ENCODE assay signal across 16 mouse cellular contexts in genomic region chr8:11282696-11283095, GRCm38 (mm10). TPM values are rescaled to one million over a fixed set of nuclear protein-coding genes. Genes with fewer than 3 reads are reported as not detected.
DNase-seq lines count a peak whose midpoint lies in the region; ATAC-seq and TF ChIP-seq lines count a peak whose summit lies in the region.
"Had no signal": no experiment of that assay in that cellular context is flagged by ENCODE, and none has a peak within 500 bp of the region (broad histone marks: within the 10 kb centered on the region; RNA-seq: fewer than 3 reads in every experiment).

No protein-coding gene starts in this region.

- no peak overlapping the region for H3K9ac ChIP-seq in heart, adult 2 months (ENCODE audit: low read depth, low read length)
- H3K9ac ChIP-seq in kidney, embryonic 16.5 days (replicated peaks; ENCODE audit: low read length): no peak overlapping the region
- H3K9ac ChIP-seq in midbrain, embryonic 11.5 days (ENCODE audit: low read length): no peak overlapping the region
- H3K9ac ChIP-seq in midbrain, embryonic 15.5 days: no peak overlapping the region
- H3K9ac ChIP-seq: embryonic facial prominence, embryonic 12.5 days; forebrain, embryonic 15.5 days; hindbrain, embryonic 14.5 days had no signal

- peaks cover 6% of the 10 kb centered on the region for H3K79me2 ChIP-seq in heart, adult 2 months (replicated peaks; ENCODE audit: control insufficient read depth, insufficient read depth, low read length)

- 0 out of 2 replicates have a peak overlapping the region, but pooled peaks have one; percentile 8 for H3K4me2 ChIP-seq in kidney, embryonic 16.5 days (replicated peaks; ENCODE audit: low read depth, low read length)
- no peak overlapping the region for H3K4me2 ChIP-seq in midbrain, embryonic 11.5 days
- H3K4me2 ChIP-seq in midbrain, embryonic 15.5 days: no peak overlapping the region
- H3K4me2 ChIP-seq: embryonic facial prominence, embryonic 12.5 days; forebrain, embryonic 15.5 days; hindbrain, embryonic 14.5 days had no signal

- ATAC-seq in kidney, embryonic 16.5 days (ENCODE audit: low FRiP score, low TSS enrichment): 0 out of 2 replicates have a peak, but pooled peaks have one; percentile 7
- ATAC-seq in midbrain, embryonic 11.5 days (ENCODE audit: low FRiP score): 0 out of 2 replicates have a peak, but pooled peaks have one; percentile 30
- ATAC-seq in midbrain, embryonic 15.5 days (replicated peaks): no peak
- ATAC-seq: forebrain, embryonic 15.5 days had no signal

- peaks cover 27% of the 10 kb centered on the region for H3K36me3 ChIP-seq in heart, adult 2 months (ENCODE audit: control insufficient read depth, insufficient read depth, low read length)
- no peaks in the 10 kb centered on the region for H3K36me3 ChIP-seq in kidney, adult 2 months (ENCODE audit: control insufficient read depth, insufficient read depth, low read length)
- H3K36me3 ChIP-seq in kidney, embryonic 16.5 days (ENCODE audit: insufficient read depth, low read length): no peaks in the 10 kb centered on the region
- H3K36me3 ChIP-seq in midbrain, embryonic 11.5 days (ENCODE audit: control insufficient read depth, insufficient read depth, low read length): no peaks in the 10 kb centered on the region
- no peaks in the 10 kb centered on the region for H3K36me3 ChIP-seq in midbrain, embryonic 15.5 days (replicated peaks)
- H3K36me3 ChIP-seq: embryonic facial prominence, embryonic 12.5 days; forebrain, embryonic 15.5 days had no signal

- peak overlapping the region; percentile 68; the same call in 1 of the 2 replicates for H3K27ac ChIP-seq in heart, adult 2 months
- no peak overlapping the region for H3K27ac ChIP-seq in kidney, adult 2 months (ENCODE audit: insufficient read depth, low read depth, low read length)
- peak overlapping the region; percentile 78 for H3K27ac ChIP-seq in kidney, embryonic 16.5 days (ENCODE audit: low read length)
- no peak overlapping the region for H3K27ac ChIP-seq in midbrain, embryonic 11.5 days (ENCODE audit: low read depth, low read length)
- H3K27ac ChIP-seq in midbrain, embryonic 15.5 days: no peak overlapping the region
- H3K27ac ChIP-seq: embryonic facial prominence, embryonic 12.5 days; forebrain, embryonic 15.5 days; hindbrain, embryonic 14.5 days had no signal

- DNase-seq in heart, adult 2 months: no peak
- DNase-seq in heart, postnatal 25 days (ENCODE audit: low spot score): no peak
- DNase-seq in kidney, adult 2 months: peak; percentile 59
- no peak for DNase-seq in kidney, postnatal 25 days
- DNase-seq in kidney, adult 8-10 months: no peak
- DNase-seq in midbrain, embryonic 11.5 days (ENCODE audit: low spot score, missing footprints): no peak
- DNase-seq: adrenal gland, postnatal 10 days; cerebellum, adult 11-12 months; cerebellum, adult 9-10 months; cerebellum, postnatal 25 days had no signal

- H3K4me1 ChIP-seq in heart, adult 2 months (ENCODE audit: control insufficient read depth, insufficient read depth, low read length): peaks cover 56% of the 10 kb centered on the region
- H3K4me1 ChIP-seq in kidney, adult 2 months (ENCODE audit: control insufficient read depth, insufficient read depth, low read length): peaks cover 58% of the 10 kb centered on the region
- peaks cover 86% of the 10 kb centered on the region for H3K4me1 ChIP-seq in kidney, embryonic 16.5 days (ENCODE audit: insufficient read depth, low read length)
- H3K4me1 ChIP-seq in midbrain, embryonic 11.5 days (ENCODE audit: control insufficient read depth, insufficient read depth, low read length): peaks cover 3% of the 10 kb centered on the region
- no peaks in the 10 kb centered on the region for H3K4me1 ChIP-seq in midbrain, embryonic 15.5 days

- no peak for TF ChIP-seq CTCF in heart, adult 2 months (IDR thresholded peaks at IDR 0.05)
- TF ChIP-seq CTCF in kidney, adult 2 months (conservative IDR thresholded peaks at IDR 0.05; ENCODE audit: insufficient read depth, insufficient read length, low read depth, low read length): no peak

- H3K4me3 ChIP-seq in heart, adult 2 months: no peak overlapping the region
- H3K4me3 ChIP-seq in kidney, adult 2 months (ENCODE audit: insufficient read depth, low read depth, low read length): no peak overlapping the region
- H3K4me3 ChIP-seq in kidney, embryonic 16.5 days (ENCODE audit: low read length): no peak overlapping the region
- no peak overlapping the region for H3K4me3 ChIP-seq in midbrain, embryonic 11.5 days (ENCODE audit: low read depth, low read length)
- no peak overlapping the region for H3K4me3 ChIP-seq in midbrain, embryonic 15.5 days
- H3K4me3 ChIP-seq: embryonic facial prominence, embryonic 12.5 days; forebrain, embryonic 15.5 days had no signal

- no peaks in the 10 kb centered on the region for H3K27me3 ChIP-seq in heart, adult 2 months (ENCODE audit: control insufficient read depth, insufficient read depth, low read length)
- no peaks in the 10 kb centered on the region for H3K27me3 ChIP-seq in kidney, adult 2 months (replicated peaks; ENCODE audit: control insufficient read depth, insufficient read depth, low read length)
- H3K27me3 ChIP-seq in kidney, embryonic 16.5 days (ENCODE audit: insufficient read depth, low read length): no peaks in the 10 kb centered on the region
- H3K27me3 ChIP-seq in midbrain, embryonic 11.5 days (ENCODE audit: control insufficient read depth, insufficient read depth, low read length): no peaks in the 10 kb centered on the region
- H3K27me3 ChIP-seq in midbrain, embryonic 15.5 days (replicated peaks): no peaks in the 10 kb centered on the region
- H3K27me3 ChIP-seq: embryonic facial prominence, embryonic 12.5 days; forebrain, embryonic 15.5 days had no signal

- no peak for TF ChIP-seq POLR2A in heart, adult 2 months (IDR thresholded peaks at IDR 0.05; ENCODE audit: insufficient read depth, low read depth, low read length)
- no peak for TF ChIP-seq POLR2A in kidney, adult 2 months (IDR thresholded peaks at IDR 0.05; ENCODE audit: low read depth, low read length)

- no peaks in the 10 kb centered on the region for H3K9me3 ChIP-seq in kidney, embryonic 16.5 days (ENCODE audit: low read length)
- H3K9me3 ChIP-seq in midbrain, embryonic 11.5 days (ENCODE audit: control insufficient read depth, low read length): no peaks in the 10 kb centered on the region
- H3K9me3 ChIP-seq in midbrain, embryonic 15.5 days: no peaks in the 10 kb centered on the region
- H3K9me3 ChIP-seq: embryonic facial prominence, embryonic 12.5 days; forebrain, embryonic 15.5 days had no signal

- 77% methylated on average over 7 of the region's 7 CpGs for WGBS in heart, adult 2 months
- WGBS in kidney, adult 2 months: 50% methylated on average over 7 of the region's 7 CpGs
- WGBS in kidney, embryonic 16.5 days: 69% methylated on average over 7 of the region's 7 CpGs
- 78% methylated on average over 7 of the region's 7 CpGs for WGBS in midbrain, embryonic 11.5 days
- WGBS in midbrain, embryonic 15.5 days: 64% methylated on average over 7 of the region's 7 CpGs

- TF ChIP-seq EP300 in heart, adult 2 months (IDR thresholded peaks at IDR 0.05; ENCODE audit: insufficient read depth, low read depth, low read length): no peak

- intact Hi-C loops in heart, adult 2 months (cut with DNase I): no loop called here
- intact Hi-C loops in heart, postnatal 25 days (cut with DNase I): no loop called here

RNA-seq across cellular contexts. Expression of gene Col4a2, which starts 29.9 kb away (rescaled TPM):
- total RNA-seq in heart, adult 2 months (2021): 100 to 1,000 TPM; 139 to 172 TPM
- 104 and 139 TPM in 2 replicates for polyA plus RNA-seq in heart, adult 2 months (2012; rRNA removed)
- 100 to 1,000 TPM; 292 to 338 TPM for total RNA-seq in heart, postnatal 25 days (2021)
- polyA plus RNA-seq in kidney, adult 2 months (2012; rRNA removed): 75.6 and 83.5 TPM in 2 replicates
- polyA plus RNA-seq in kidney, embryonic 16.5 days (2015; fragmentation: Nextera tagmentation; extraction: Ambion mirVana): 121 and 126 TPM in 2 replicates
- polyA plus RNA-seq in midbrain, embryonic 11.5 days (2014; fragmentation: Nextera tagmentation; extraction: Ambion mirVana): 28.5 and 34.1 TPM in 2 replicates
- 43.7 and 47.5 TPM in 2 replicates for polyA plus RNA-seq in midbrain, embryonic 15.5 days (2015; fragmentation: Nextera tagmentation; extraction: Ambion mirVana)

RNA-seq across cellular contexts. Expression of gene Col4a1, which starts 29.9 kb away (rescaled TPM):
- 100 to 1,000 TPM; 221 to 311 TPM for total RNA-seq in heart, adult 2 months (2021)
- 258 and 384 TPM in 2 replicates for polyA plus RNA-seq in heart, adult 2 months (2012; rRNA removed)
- total RNA-seq in heart, postnatal 25 days (2021): 100 to 1,000 TPM; 537 to 622 TPM
- polyA plus RNA-seq in kidney, adult 2 months (2012; rRNA removed): 216 and 304 TPM in 2 replicates
- 382 and 440 TPM in 2 replicates for polyA plus RNA-seq in kidney, embryonic 16.5 days (2015; fragmentation: Nextera tagmentation; extraction: Ambion mirVana)
- 105 and 115 TPM in 2 replicates for polyA plus RNA-seq in midbrain, embryonic 11.5 days (2014; fragmentation: Nextera tagmentation; extraction: Ambion mirVana)
- 90.6 and 102 TPM in 2 replicates for polyA plus RNA-seq in midbrain, embryonic 15.5 days (2015; fragmentation: Nextera tagmentation; extraction: Ambion mirVana)
- total RNA-seq: MEL had no signal

Comparison
In these comparisons a context has a peak if more than half of its experiments do, and no peak if none do; other contexts are left out.
1. H3K27ac ChIP-seq: peak in heart, adult 2 months (single experiment) and kidney, embryonic 16.5 days (single experiment); none in kidney, adult 2 months (single experiment), midbrain, embryonic 11.5 days (single experiment) and midbrain, embryonic 15.5 days (single experiment).